Mouse (Mus musculus) liver, embryonic 11.5 days (tissue): ENCODE measurements around the gene Pcmtd2. TPM values are rescaled to one million over a fixed set of nuclear protein-coding genes. Genes with fewer than 3 reads are reported as not detected.

ENCODE experiments used
- ATAC-seq: fragments of 200-750 bp; cut with Nextera tagmentation; replicated peaks from 2 replicates; pipeline ENCODE4 v1.8.0; 2017; ENCODE audit warnings: moderate number of reproducible peaks, mild to moderate bottlenecking, moderate TSS enrichment, moderate library complexity; ENCODE audit not compliant: low FRiP score
- DNase-seq: peaks from one replicate; pipeline ENCODE4 v3.0.0-alpha.2; 2017; ENCODE audit warnings: low spot score
- H3K27ac ChIP-seq: fragments of 300-500 bp; sonication (generic); 2 replicates; pipeline ENCODE4 v1.5.1; 2014; ENCODE audit warnings: mild to moderate bottlenecking, low read depth, low read length, control low read depth
- H3K27me3 ChIP-seq: fragments of 300-500 bp; sonication (generic); replicated peaks from 2 replicates; pipeline ENCODE4 v1.6.1; 2014; ENCODE audit warnings: low read length, mixed read lengths; ENCODE audit not compliant: control insufficient read depth, insufficient read depth
- H3K36me3 ChIP-seq: fragments of 300-500 bp; sonication (generic); 2 replicates; pipeline ENCODE4 v1.6.1; 2014; ENCODE audit warnings: mild to moderate bottlenecking, low read length, moderate library complexity, mixed read lengths; ENCODE audit not compliant: control insufficient read depth, insufficient read depth
- H3K4me1 ChIP-seq: fragments of 300-500 bp; sonication (generic); replicated peaks from 2 replicates; pipeline ENCODE4 v1.6.1; 2014; ENCODE audit warnings: low read length, mixed read lengths; ENCODE audit not compliant: control insufficient read depth, insufficient read depth
- H3K4me2 ChIP-seq: fragments of 300-500 bp; sonication (generic); 2 replicates; pipeline ENCODE4 v1.6.1; 2014; ENCODE audit warnings: mild to moderate bottlenecking, control low read depth, moderate library complexity
- H3K4me3 ChIP-seq: fragments of 300-500 bp; sonication (generic); 2 replicates; pipeline ENCODE4 v1.5.1; 2014; ENCODE audit warnings: low read depth, low read length, control low read depth
- H3K9ac ChIP-seq: fragments of 300-500 bp; sonication (generic); 2 replicates; pipeline ENCODE4 v1.6.1; 2014; ENCODE audit warnings: low read depth, low read length, control low read depth
- H3K9me3 ChIP-seq: fragments of 300-500 bp; sonication (generic); 2 replicates; pipeline ENCODE4 v1.6.1; 2016; ENCODE audit warnings: low read length, inconsistent platforms, mixed read lengths; ENCODE audit not compliant: control insufficient read depth
- WGBS: fragments of 180-500 bp; shearing (Covaris S2); extraction: QIAGEN DNeasy Blood & Tissue Kit; methylation state at CpG from one replicate; pipeline ENCODE4 v1.1.7; 2014; 5-methylcytosine and 5-hydroxymethylcytosine counted together
- polyA plus RNA-seq: library from polyadenylated mRNA; unstranded; fragments of >200 nt; fragmentation: Nextera tagmentation; extraction: Ambion mirVana; gene quantifications from 2 replicates; pipeline ENCODE4 v1.2.1, GENCODE M21; 2014

Pcmtd2 gene
- polyA plus RNA-seq, 1 experiment from 2014 or later = 21.6 TPM

- Histone ChIP-seq H3K4me2 (no peak overlapping the region), H3K27ac (no peak overlapping the region), H3K36me3 (peaks cover 1% of the 10 kb centered on the region; the same call in 1 of the 2 replicates), H3K4me3 (no peak overlapping the region), H3K4me1 (no peaks in the 10 kb centered on the region), H3K9me3 (no peaks in the 10 kb centered on the region), H3K9ac (no peak overlapping the region), H3K27me3 (no peaks in the 10 kb centered on the region)
- DNase-seq (no peak), ATAC-seq (no peak)
- WGBS = 76% methylated on average over 5 of the region's 5 CpGs
Measured at GRCm38 (mm10) chr2:181845709-181846394, 8.2 kb downstream of the Pcmtd2 start.

DNA sequence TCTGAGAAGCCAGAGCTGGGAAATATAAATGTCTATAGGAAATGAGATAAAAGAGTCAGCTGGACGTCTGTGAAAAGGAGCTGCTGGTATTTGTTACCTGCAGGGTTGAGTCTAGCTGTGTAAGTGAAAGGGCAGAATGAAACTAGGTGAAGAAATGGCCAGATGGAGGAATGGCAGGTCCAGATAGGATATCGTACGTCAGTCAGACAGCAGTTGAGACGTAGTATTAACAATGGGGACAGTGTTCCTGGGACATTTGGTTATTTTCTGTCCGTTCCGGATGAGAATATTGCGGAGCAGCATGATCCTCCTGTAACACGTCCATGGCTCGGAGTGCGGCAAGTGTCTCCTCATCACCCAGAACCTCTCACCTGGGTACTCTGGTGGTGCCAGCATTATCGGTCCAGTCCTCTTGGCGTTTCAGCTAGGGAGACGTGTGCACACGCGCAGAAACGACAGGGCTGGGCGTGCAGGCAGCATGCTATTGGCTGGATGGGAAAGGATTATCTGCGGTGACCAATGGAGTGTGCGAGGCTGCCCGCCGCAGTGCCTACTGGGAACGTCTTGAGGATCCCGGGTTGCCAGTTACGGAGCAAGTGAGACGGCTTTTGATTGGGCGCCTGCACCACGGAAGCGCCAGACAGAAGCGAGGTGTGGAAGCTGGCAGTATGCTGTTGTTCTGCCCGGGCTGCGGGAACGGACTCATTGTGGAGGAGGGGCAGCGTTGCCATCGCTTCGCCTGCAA, 26.3 kb downstream of the Pcmtd2 start, which contains the start of gene Polr3k:
Gene Polr3k, plus strand, starts transcription at position 547 of the 745 bp plus-strand sequence.
- Histone ChIP-seq H3K4me3 (peak within 1 kb of the TSS; percentile 86), H3K9ac (peak within 1 kb of the TSS; percentile 86), H3K4me2 (peak within 1 kb of the TSS; percentile 85), H3K36me3 (peaks cover 2% of the 10 kb centered on the region; the same call in 1 of the 2 replicates), H3K27ac (peak within 1 kb of the TSS; percentile 66; the same call in 1 of the 2 replicates), H3K9me3 (no peaks in the 10 kb centered on the region), H3K27me3 (no peaks in the 10 kb centered on the region), H3K4me1 (peaks cover 12% of the 10 kb centered on the region)
- WGBS = under 1% methylated on average over 35 of the region's 35 CpGs
- ATAC-seq (peak; percentile 100), DNase-seq (peak; percentile 85)

DNA sequence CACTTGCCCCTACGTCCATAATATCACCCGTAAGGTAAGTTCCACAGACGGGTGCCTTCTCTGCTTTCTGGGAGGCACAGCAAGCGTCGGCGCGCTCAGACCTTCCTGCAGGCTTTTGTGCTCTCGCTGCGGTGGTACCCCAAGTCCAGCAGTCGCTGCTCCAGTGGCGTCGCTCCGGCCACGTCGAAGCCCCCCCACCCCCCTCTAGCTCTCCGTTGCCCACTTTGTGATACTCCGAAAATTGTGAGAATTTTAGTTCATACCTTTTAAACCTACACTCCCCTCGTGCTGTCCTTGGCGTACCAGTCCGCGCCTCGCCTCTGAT, 26.8 kb downstream of the Pcmtd2 start:
- peak overlapping the region; percentile 86 for H3K4me3 ChIP-seq
- H3K27me3 ChIP-seq = no peaks in the 10 kb centered on the region
- ATAC-seq (no peak; the same call in 1 of the 2 replicates), DNase-seq (no peak)
- under 1% methylated on average over 22 of the region's 22 CpGs for WGBS
- H3K27ac ChIP-seq = peak overlapping the region; percentile 66; the same call in 1 of the 2 replicates
- peak overlapping the region; percentile 85 for H3K4me2 ChIP-seq
- peaks cover 2% of the 10 kb centered on the region; the same call in 1 of the 2 replicates for H3K36me3 ChIP-seq
- no peaks in the 10 kb centered on the region for H3K9me3 ChIP-seq
- H3K4me1 ChIP-seq = peaks cover 12% of the 10 kb centered on the region
- peak overlapping the region; percentile 86 for H3K9ac ChIP-seq

GRCm38 (mm10) chr2:181866931-181867330, 29.3 kb downstream of the Pcmtd2 start:
- DNase-seq (no peak), ATAC-seq (no peak)
- peaks cover 12% of the 10 kb centered on the region for H3K4me1 ChIP-seq
- no peak overlapping the region for H3K4me2 ChIP-seq
- peaks cover 5% of the 10 kb centered on the region; the same call in 1 of the 2 replicates for H3K36me3 ChIP-seq
- H3K4me3 ChIP-seq = no peak overlapping the region
- H3K27me3 ChIP-seq = no peaks in the 10 kb centered on the region
- no peak overlapping the region for H3K9ac ChIP-seq
- H3K27ac ChIP-seq = no peak overlapping the region
- 55% methylated on average over 5 of the region's 5 CpGs for WGBS
- no peaks in the 10 kb centered on the region for H3K9me3 ChIP-seq

DNA sequence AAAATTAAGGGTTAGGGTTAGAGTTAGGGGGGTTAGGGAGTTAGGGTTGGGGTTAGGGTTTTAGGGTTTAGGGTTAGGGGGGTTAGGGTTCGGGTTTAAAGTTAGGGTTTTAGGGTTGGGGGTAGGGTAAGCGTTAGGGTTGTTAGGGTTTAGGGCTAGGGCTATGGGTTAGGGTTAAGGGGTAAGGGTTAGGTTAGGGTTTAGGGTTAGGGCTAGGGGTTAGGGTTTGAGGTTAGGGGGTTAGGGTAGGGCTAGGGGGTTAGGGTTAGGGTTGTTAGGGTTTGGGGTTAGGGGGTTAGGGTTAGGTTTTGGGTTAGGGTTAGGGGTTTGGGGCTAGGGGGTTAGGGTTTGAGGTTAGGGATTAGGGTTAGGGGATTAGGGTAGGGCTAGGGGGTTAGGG, 33.4 kb downstream of the Pcmtd2 start:
- Histone ChIP-seq H3K9ac (no peak overlapping the region), H3K27me3 (no peaks in the 10 kb centered on the region), H3K4me2 (no peak overlapping the region), H3K4me1 (no peaks in the 10 kb centered on the region; the same call in 1 of the 2 replicates), H3K9me3 (no peaks in the 10 kb centered on the region), H3K36me3 (peaks cover 5% of the 10 kb centered on the region; the same call in 1 of the 2 replicates), H3K4me3 (no peak overlapping the region), H3K27ac (no peak overlapping the region)
- ATAC-seq (0 out of 2 replicates have a peak, but pooled peaks have one; percentile 43), DNase-seq (no peak)
- WGBS = 89% methylated on average over 2 of the region's 2 CpGs

- no peak overlapping the region for H3K9ac ChIP-seq
- DNase-seq (no peak), ATAC-seq (no peak)
- WGBS = 70% methylated on average over 1 of the region's 1 CpGs
- no peaks in the 10 kb centered on the region for H3K4me1 ChIP-seq
- no peaks in the 10 kb centered on the region for H3K27me3 ChIP-seq
- no peak overlapping the region for H3K4me2 ChIP-seq
- H3K9me3 ChIP-seq = no peaks in the 10 kb centered on the region
- H3K4me3 ChIP-seq = no peak overlapping the region
- H3K36me3 ChIP-seq = no peaks in the 10 kb centered on the region
- H3K27ac ChIP-seq = no peak overlapping the region
Measured at GRCm38 (mm10) chr2:181878903-181879302, 41.2 kb downstream of the Pcmtd2 start.

GRCm38 (mm10) chr2:181883022-181883749, 45.5 kb downstream of the Pcmtd2 start:
- no peak overlapping the region for H3K4me2 ChIP-seq
- no peak for ATAC-seq
- no peak overlapping the region for H3K4me3 ChIP-seq
- no peaks in the 10 kb centered on the region for H3K36me3 ChIP-seq
- no peak for DNase-seq
- H3K4me1 ChIP-seq = no peaks in the 10 kb centered on the region
- H3K9me3 ChIP-seq = no peaks in the 10 kb centered on the region
- no peak overlapping the region for H3K27ac ChIP-seq
- H3K9ac ChIP-seq = no peak overlapping the region
- no peaks in the 10 kb centered on the region for H3K27me3 ChIP-seq
- 76% methylated on average over 3 of the region's 3 CpGs for WGBS
